Mouse (Mus musculus): ENCODE data around the gene Bcl11a. TPM values are rescaled to one million over a fixed set of nuclear protein-coding genes. Genes with fewer than 3 reads are reported as not detected.
A peak's percentile ranks its signal among the peaks of the same experiment; 100 is the strongest.

Gene Bcl11a
- polyA plus RNA-seq, 1 experiment from 2014 or later: 72.7 TPM

DNA sequence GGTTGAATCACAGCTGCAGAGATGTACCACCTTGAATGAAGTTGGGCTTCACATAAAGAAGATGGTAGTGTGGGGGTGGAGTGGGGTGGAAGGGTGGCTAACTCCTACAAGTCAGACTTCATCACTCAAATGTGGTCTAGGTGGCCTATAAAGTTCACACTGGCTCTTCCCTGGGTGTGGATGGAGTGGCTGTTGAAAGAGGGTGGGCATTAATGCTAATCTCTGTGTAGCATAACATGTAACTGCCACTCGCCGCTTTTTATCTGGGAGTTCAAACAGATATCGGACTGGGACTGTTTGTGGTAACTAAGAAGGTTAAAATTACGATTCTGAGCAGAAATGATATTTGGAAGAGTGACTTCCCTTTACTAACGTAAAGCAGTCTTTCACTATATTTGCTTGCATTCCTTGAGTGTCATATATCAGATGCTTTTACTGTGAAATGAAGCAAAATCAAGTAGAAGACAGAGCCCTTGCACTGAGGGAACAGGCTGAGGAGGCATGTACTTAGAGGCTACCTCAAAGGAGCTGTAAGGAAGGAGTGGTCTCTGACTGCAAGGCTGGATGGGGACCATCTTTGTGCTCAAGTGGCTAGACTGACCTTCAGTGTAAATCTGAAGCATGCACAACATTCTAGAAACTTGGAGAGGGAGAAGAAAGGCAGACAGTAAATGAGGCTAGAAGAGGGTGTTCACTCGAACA is 58.4 kb downstream of the Bcl11a start:
- WGBS: 78% methylated on average over 6 of the region's 6 CpGs

DNA sequence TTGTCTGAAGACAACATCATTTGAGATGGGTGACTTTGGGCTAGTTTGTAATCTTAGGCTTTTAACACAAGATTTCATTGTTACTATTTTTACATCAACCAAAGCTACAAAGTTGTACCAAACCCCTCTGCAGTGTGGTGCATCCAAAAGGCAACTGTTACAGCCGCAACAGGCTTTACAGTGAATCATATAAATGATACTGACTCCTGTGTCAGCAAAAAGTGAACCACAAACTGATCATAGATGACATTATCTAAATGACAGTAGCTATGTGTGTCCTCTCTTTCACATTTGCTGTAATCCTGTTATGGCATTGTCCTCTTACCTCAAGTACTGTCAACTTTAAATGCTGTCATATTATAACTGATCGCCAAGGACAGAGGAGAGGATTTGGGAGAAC is 60.0 kb downstream of the Bcl11a start:
- Histone ChIP-seq H3K27ac (ENCODE audit: low read depth, low read length) (no peak overlapping the region), H3K36me3 (ENCODE audit: control insufficient read depth, insufficient read depth, low read length) (no peaks in the 10 kb centered on the region), H3K4me1 (ENCODE audit: control insufficient read depth, insufficient read depth, low read length) (peaks cover 12% of the 10 kb centered on the region), H3K4me3 (ENCODE audit: low read depth, low read length) (no peak overlapping the region), H3K4me2 (ENCODE audit: low read depth) (no peak overlapping the region), H3K9me3 (ENCODE audit: control insufficient read depth, low read length) (no peaks in the 10 kb centered on the region), H3K9ac (ENCODE audit: low read length) (no peak overlapping the region), H3K27me3 (ENCODE audit: control insufficient read depth, insufficient read depth, low read length) (no peaks in the 10 kb centered on the region)
- no peak for DNase-seq (ENCODE audit: low spot score)
- 97% methylated on average over 2 of the region's 2 CpGs for WGBS
- no peak for ATAC-seq (ENCODE audit: insufficient read depth, low FRiP score, low TSS enrichment)

More for the DNA sequence above, 58.4 kb downstream of the Bcl11a start:
- ATAC-seq (ENCODE audit: insufficient read depth, low FRiP score, low TSS enrichment) (no peak), DNase-seq (ENCODE audit: low spot score) (no peak)
- no peak overlapping the region for H3K4me3 ChIP-seq (ENCODE audit: low read depth, low read length)
- no peak overlapping the region for H3K9ac ChIP-seq (ENCODE audit: low read length)
- H3K36me3 ChIP-seq (ENCODE audit: control insufficient read depth, insufficient read depth, low read length): no peaks in the 10 kb centered on the region
- no peaks in the 10 kb centered on the region for H3K27me3 ChIP-seq (ENCODE audit: control insufficient read depth, insufficient read depth, low read length)
- peaks cover 4% of the 10 kb centered on the region; the same call in 1 of the 2 replicates for H3K4me1 ChIP-seq (ENCODE audit: control insufficient read depth, insufficient read depth, low read length)
- H3K4me2 ChIP-seq (ENCODE audit: low read depth): no peak overlapping the region
- no peaks in the 10 kb centered on the region for H3K9me3 ChIP-seq (ENCODE audit: control insufficient read depth, low read length)
- no peak overlapping the region for H3K27ac ChIP-seq (ENCODE audit: low read depth, low read length)

DNA sequence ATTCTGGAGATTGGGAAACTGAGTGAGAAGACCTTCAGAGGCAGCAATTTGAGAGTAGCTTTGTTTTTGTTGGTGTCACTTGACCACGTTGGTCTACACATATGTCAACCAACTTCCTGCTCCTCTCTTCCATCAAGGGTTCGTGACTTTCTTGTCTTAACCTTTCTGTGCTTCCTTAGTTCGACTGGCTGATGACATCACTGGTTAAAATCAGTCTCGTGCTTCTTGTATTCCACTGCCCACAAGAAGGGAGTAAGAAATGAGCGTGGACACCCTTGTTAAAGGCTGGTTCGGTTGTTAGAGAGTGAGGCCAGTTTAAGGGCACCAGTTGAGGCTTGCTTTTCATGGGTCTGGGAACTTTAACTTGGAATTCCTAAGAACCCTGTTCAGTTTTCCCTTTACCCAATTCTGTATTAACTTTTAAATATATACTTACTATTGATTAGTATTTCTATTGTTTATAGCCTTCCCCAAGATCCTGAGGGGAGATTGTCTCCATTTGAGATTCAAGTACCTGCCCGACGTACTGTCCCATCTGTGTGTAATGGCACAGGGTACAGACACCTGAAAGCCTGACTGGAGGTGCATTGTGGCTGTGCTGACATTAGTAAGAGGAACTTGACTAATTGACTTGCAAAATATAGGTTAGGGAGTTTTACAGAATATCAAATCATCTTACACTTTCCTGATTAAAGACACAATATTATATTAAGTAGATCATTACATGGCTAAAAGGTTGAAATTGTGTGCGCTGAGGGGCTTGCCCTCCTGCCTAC is 60.9 kb downstream of the Bcl11a start:
- 86% methylated on average over 9 of the region's 9 CpGs for WGBS
- Histone ChIP-seq H3K9ac (ENCODE audit: low read length) (no peak overlapping the region), H3K4me3 (ENCODE audit: low read depth, low read length) (no peak overlapping the region), H3K27me3 (ENCODE audit: control insufficient read depth, insufficient read depth, low read length) (no peaks in the 10 kb centered on the region), H3K36me3 (ENCODE audit: control insufficient read depth, insufficient read depth, low read length) (no peaks in the 10 kb centered on the region), H3K4me2 (ENCODE audit: low read depth) (no peak overlapping the region), H3K4me1 (ENCODE audit: control insufficient read depth, insufficient read depth, low read length) (peaks cover 8% of the 10 kb centered on the region; the same call in 1 of the 2 replicates), H3K9me3 (ENCODE audit: control insufficient read depth, low read length) (no peaks in the 10 kb centered on the region), H3K27ac (ENCODE audit: low read depth, low read length) (no peak overlapping the region)
- DNase-seq (ENCODE audit: low spot score) (no peak), ATAC-seq (ENCODE audit: insufficient read depth, low FRiP score, low TSS enrichment) (no peak)

DNA sequence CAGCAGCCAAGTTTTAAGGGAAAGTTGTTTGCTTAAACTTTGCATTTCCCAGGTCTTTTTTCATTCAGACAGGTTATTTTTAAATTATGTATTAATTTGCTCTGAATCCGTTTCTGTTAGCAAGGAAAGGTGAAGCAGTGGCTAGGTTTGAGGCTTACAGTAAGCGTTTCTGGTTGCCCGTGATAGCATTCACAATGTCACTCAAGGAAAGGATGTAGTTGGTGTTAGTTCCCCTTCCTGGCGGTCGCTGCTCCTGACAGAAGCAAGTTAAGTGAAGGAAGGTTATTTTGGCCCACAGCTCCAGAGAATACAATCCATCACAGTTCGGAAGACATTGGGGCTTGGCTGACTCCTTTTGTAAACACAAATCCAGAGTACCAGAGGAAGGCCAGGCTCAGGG is 61.6 kb downstream of the Bcl11a start:
- no peak overlapping the region for H3K9ac ChIP-seq (ENCODE audit: low read length)
- H3K4me3 ChIP-seq (ENCODE audit: low read depth, low read length): no peak overlapping the region
- WGBS: 86% methylated on average over 6 of the region's 6 CpGs
- no peak overlapping the region for H3K4me2 ChIP-seq (ENCODE audit: low read depth)
- H3K36me3 ChIP-seq (ENCODE audit: control insufficient read depth, insufficient read depth, low read length): no peaks in the 10 kb centered on the region; the same call in 1 of the 2 replicates
- no peak for ATAC-seq (ENCODE audit: insufficient read depth, low FRiP score, low TSS enrichment)
- no peak overlapping the region for H3K27ac ChIP-seq (ENCODE audit: low read depth, low read length)
- DNase-seq (ENCODE audit: low spot score): no peak
- peaks cover 8% of the 10 kb centered on the region; the same call in 1 of the 2 replicates for H3K4me1 ChIP-seq (ENCODE audit: control insufficient read depth, insufficient read depth, low read length)
- no peaks in the 10 kb centered on the region for H3K9me3 ChIP-seq (ENCODE audit: control insufficient read depth, low read length)
- H3K27me3 ChIP-seq (ENCODE audit: control insufficient read depth, insufficient read depth, low read length): no peaks in the 10 kb centered on the region

DNA sequence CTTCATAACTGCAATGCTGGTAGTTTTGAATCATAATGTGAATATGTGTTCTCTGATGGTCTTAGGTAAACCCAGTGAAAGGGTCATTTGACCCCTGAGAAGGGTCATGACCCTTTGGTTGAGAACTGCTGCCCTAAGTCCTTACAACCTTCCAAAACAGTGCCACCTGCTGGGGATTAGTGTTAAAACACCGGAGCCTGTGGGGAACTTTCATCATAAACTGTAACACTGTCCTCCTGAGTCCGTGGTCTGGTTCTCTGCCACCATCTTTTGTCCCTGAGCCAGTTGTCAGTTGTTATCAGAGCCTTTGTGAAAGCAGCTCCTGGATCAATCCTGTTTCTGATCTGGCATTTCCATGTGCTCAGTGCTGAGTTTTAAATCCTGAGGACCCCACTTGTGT is 62.1 kb downstream of the Bcl11a start:
- Histone ChIP-seq H3K4me1 (ENCODE audit: control insufficient read depth, insufficient read depth, low read length) (peaks cover 8% of the 10 kb centered on the region; the same call in 1 of the 2 replicates), H3K36me3 (ENCODE audit: control insufficient read depth, insufficient read depth, low read length) (no peaks in the 10 kb centered on the region; the same call in 1 of the 2 replicates), H3K9ac (ENCODE audit: low read length) (no peak overlapping the region), H3K9me3 (ENCODE audit: control insufficient read depth, low read length) (no peaks in the 10 kb centered on the region), H3K4me3 (ENCODE audit: low read depth, low read length) (no peak overlapping the region), H3K27me3 (ENCODE audit: control insufficient read depth, insufficient read depth, low read length) (no peaks in the 10 kb centered on the region), H3K27ac (ENCODE audit: low read depth, low read length) (no peak overlapping the region), H3K4me2 (ENCODE audit: low read depth) (no peak overlapping the region)
- DNase-seq (ENCODE audit: low spot score) (no peak), ATAC-seq (ENCODE audit: insufficient read depth, low FRiP score, low TSS enrichment) (no peak)
- 91% methylated on average over 2 of the region's 2 CpGs for WGBS

DNA sequence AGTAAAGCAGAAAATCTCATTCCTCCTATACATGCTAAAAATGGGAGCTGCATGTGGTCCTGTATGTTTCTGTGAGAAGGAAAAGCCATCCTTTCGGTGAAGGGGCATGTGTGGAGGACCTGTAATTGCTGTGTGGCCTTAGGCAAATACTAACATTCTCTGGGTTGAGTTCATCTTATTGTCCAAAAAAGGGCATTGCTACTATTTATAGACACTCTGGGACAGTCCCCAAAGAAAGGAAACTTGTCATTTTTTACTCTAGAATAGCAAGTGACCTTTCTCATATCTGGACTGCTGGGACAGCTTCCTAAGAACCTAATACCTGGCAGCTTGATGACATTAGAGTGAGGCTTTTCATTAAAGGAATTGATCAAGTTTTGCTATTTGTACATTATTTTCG is 63.1 kb downstream of the Bcl11a start:
- no peaks in the 10 kb centered on the region; the same call in 1 of the 2 replicates for H3K36me3 ChIP-seq (ENCODE audit: control insufficient read depth, insufficient read depth, low read length)
- ATAC-seq (ENCODE audit: insufficient read depth, low FRiP score, low TSS enrichment) (no peak), DNase-seq (ENCODE audit: low spot score) (no peak)
- peaks cover 11% of the 10 kb centered on the region; the same call in 1 of the 2 replicates for H3K4me1 ChIP-seq (ENCODE audit: control insufficient read depth, insufficient read depth, low read length)
- H3K9me3 ChIP-seq (ENCODE audit: control insufficient read depth, low read length): no peaks in the 10 kb centered on the region
- H3K27me3 ChIP-seq (ENCODE audit: control insufficient read depth, insufficient read depth, low read length): no peaks in the 10 kb centered on the region
- H3K4me3 ChIP-seq (ENCODE audit: low read depth, low read length): no peak overlapping the region
- WGBS: 95% methylated on average over 2 of the region's 2 CpGs
- H3K27ac ChIP-seq (ENCODE audit: low read depth, low read length): no peak overlapping the region
- H3K4me2 ChIP-seq (ENCODE audit: low read depth): no peak overlapping the region
- H3K9ac ChIP-seq (ENCODE audit: low read length): no peak overlapping the region

DNA sequence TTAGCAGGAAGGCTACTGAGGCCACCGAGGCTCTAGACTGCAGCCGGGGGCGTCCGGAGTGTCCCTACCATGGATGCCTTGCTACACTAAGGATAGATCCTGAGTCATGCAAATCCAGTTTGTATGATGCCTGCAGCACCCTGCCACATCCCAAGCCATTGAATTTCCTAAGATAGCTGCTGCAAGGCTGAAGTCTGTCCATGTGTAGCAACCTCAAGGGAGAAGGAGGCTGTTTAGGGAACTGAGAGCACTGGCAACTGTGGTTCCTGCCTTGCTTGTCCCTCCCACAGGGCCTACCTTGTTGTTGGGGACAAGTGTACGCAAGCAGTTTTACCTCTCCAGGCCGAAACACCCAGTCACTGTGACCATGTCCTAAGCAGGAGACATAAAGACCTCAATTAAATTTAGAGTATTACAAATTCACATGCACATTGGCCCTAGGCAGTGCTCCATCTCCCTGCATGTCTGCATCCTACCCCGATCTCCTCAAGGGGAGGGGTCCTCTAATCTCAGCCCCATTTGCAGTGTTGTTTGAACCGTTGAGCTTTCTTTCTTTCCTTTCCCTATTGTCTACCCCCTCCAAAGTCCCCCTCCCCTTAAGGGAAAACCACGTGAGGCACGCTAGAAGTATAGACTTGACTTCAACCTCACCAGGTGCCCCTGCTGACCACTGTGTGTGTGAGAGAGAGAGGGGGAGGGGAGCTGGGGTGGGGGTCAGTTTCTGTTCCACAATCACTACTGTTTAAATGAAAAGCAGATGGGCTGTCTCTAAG is 63.8 kb downstream of the Bcl11a start:
- Histone ChIP-seq H3K27ac (ENCODE audit: low read depth, low read length) (0 out of 2 replicates have a peak overlapping the region, but pooled peaks have one; percentile 8), H3K27me3 (ENCODE audit: control insufficient read depth, insufficient read depth, low read length) (no peaks in the 10 kb centered on the region), H3K4me2 (ENCODE audit: low read depth) (no peak overlapping the region), H3K9me3 (ENCODE audit: control insufficient read depth, low read length) (no peaks in the 10 kb centered on the region), H3K4me3 (ENCODE audit: low read depth, low read length) (no peak overlapping the region), H3K36me3 (ENCODE audit: control insufficient read depth, insufficient read depth, low read length) (no peaks in the 10 kb centered on the region; the same call in 1 of the 2 replicates), H3K9ac (ENCODE audit: low read length) (no peak overlapping the region), H3K4me1 (ENCODE audit: control insufficient read depth, insufficient read depth, low read length) (peaks cover 11% of the 10 kb centered on the region; the same call in 1 of the 2 replicates)
- 68% methylated on average over 10 of the region's 10 CpGs for whole genome bisulfite sequencing
- DNase-seq (ENCODE audit: low spot score): no peak
- ATAC-seq (ENCODE audit: insufficient read depth, low FRiP score, low TSS enrichment): no peak

DNA sequence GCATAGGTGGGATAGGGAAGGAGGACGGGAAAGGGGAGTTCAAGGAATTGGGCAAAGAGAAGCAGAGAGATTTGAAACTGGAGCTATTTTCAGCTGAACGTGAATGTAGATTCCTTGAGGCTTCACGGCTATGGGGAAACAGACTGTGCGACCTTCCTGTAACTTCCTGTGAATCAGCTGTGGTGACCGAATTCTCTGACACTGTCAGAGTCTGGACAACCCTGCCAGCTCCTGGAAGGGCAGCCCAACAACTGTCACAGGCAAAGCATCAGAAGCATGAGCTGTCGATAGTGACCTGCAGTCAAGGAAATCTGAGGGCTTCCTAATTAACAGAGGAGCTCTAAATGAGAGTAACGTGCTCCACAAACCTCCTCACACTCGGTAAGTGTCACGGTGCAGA is 64.5 kb downstream of the Bcl11a start:
- no peak overlapping the region for H3K9ac ChIP-seq (ENCODE audit: low read length)
- H3K36me3 ChIP-seq (ENCODE audit: control insufficient read depth, insufficient read depth, low read length): no peaks in the 10 kb centered on the region; the same call in 1 of the 2 replicates
- peaks cover 11% of the 10 kb centered on the region; the same call in 1 of the 2 replicates for H3K4me1 ChIP-seq (ENCODE audit: control insufficient read depth, insufficient read depth, low read length)
- 61% methylated on average over 9 of the region's 9 CpGs for WGBS
- H3K27me3 ChIP-seq (ENCODE audit: control insufficient read depth, insufficient read depth, low read length): no peaks in the 10 kb centered on the region
- no peaks in the 10 kb centered on the region for H3K9me3 ChIP-seq (ENCODE audit: control insufficient read depth, low read length)
- no peak overlapping the region for H3K27ac ChIP-seq (ENCODE audit: low read depth, low read length)
- no peak overlapping the region for H3K4me2 ChIP-seq (ENCODE audit: low read depth)
- H3K4me3 ChIP-seq (ENCODE audit: low read depth, low read length): no peak overlapping the region
- no peak for ATAC-seq (ENCODE audit: insufficient read depth, low FRiP score, low TSS enrichment)
- DNase-seq (ENCODE audit: low spot score): no peak
